Mouse (Mus musculus): ENCODE measurements around the gene Rhod. TPM values are rescaled to one million over a fixed set of nuclear protein-coding genes. Genes with fewer than 3 reads are reported as not detected.
"Not testable (repeated sequence)": the region's sequence is repeated elsewhere in the genome, so short reads cannot be mapped to it uniquely, and the experiment has no call there.

Gene Rhod
- polyA plus RNA-seq, 1 experiment from 2014 or later: 31.8 TPM

DNA sequence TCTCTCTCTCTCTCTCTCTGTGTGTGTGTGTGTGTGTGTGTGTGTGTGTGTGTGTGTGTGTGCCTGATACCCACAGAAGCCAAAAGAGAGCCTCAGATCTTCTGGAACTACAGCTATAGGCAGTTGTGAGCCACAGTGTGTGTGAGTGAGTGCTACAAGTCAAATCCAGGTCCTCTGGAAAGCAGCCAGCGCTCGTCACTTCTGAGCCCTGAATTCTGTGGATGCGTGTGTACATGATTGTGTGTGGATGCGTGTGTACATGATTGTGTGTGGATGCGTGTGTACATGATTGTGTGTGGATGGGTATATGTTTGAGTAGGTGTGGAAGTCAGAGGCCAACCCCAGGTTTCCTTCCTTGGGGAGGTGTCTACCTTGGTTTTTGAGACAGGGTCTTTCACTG is 34.3 kb upstream of the Rhod start:
- no peaks in the 10 kb centered on the region for H3K9me3 ChIP-seq
- H3K4me1 ChIP-seq: peaks cover 20% of the 10 kb centered on the region
- no peak overlapping the region for H3K27ac ChIP-seq (replicated peaks)
- H3K4me3 ChIP-seq: no peak overlapping the region
- WGBS: 91% methylated on average over 5 of the region's 5 CpGs
- DNase-seq (ENCODE audit: low spot score): no peak
- peaks cover 46% of the 10 kb centered on the region for H3K27me3 ChIP-seq (replicated peaks; ENCODE audit: low read depth, poor library complexity, severe bottlenecking)
- H3K36me3 ChIP-seq (replicated peaks): no peaks in the 10 kb centered on the region

DNA sequence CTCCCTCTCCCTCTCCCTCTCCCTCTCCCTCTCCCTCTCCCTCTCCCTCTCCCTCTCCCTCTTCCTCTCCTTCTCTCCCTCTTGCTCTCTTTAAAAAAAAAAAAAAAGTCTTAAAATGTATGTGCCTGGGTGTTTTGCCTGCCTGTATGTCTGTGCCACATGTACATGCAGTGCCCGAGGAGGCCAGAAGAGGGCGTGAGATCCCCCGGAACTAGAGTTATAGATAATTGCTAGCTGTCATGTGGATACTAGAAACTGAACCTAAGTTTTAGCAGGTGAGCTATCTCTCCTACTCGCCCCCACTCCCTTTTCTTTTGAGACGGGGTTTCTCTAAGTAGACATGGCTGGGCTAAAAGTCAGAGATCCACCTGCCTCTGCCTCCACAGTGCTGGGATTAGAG is 29.1 kb upstream of the Rhod start:
- no peak overlapping the region for H3K27ac ChIP-seq (replicated peaks)
- 37% methylated on average over 5 of the region's 5 CpGs for WGBS
- no peaks in the 10 kb centered on the region for H3K36me3 ChIP-seq (replicated peaks)
- H3K4me1 ChIP-seq: peaks cover 14% of the 10 kb centered on the region; the same call in 1 of the 2 replicates
- DNase-seq (ENCODE audit: low spot score): peak; percentile 37
- no peaks in the 10 kb centered on the region for H3K9me3 ChIP-seq
- no peak overlapping the region for H3K4me3 ChIP-seq
- no peaks in the 10 kb centered on the region for H3K27me3 ChIP-seq (replicated peaks; ENCODE audit: low read depth, poor library complexity, severe bottlenecking)

DNA sequence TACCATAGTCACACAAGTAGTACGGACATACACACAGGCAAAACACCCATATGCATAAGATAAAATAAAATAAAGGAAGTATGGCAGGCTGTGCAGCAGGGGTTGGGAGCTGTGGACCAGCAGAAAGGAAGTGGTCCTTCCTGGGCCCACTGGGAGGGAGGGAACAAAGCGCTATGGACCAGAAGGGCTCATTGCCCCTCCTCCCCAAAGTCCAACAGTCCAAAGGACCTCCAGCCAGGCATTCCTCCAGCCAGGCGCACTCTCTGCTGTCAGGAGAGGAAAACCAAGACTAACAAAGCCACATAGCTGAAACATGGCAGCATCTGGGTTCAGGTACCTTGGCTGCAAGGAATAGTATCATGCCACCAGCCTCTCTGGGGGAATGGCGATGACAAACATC is 25.4 kb upstream of the Rhod start:
- DNase-seq (ENCODE audit: low spot score): no peak
- H3K4me1 ChIP-seq: peaks cover 14% of the 10 kb centered on the region; the same call in 1 of the 2 replicates
- H3K4me3 ChIP-seq: no peak overlapping the region
- no peaks in the 10 kb centered on the region for H3K27me3 ChIP-seq (replicated peaks; ENCODE audit: low read depth, poor library complexity, severe bottlenecking)
- no peak overlapping the region for H3K27ac ChIP-seq (replicated peaks)
- H3K36me3 ChIP-seq (replicated peaks): no peaks in the 10 kb centered on the region
- 88% methylated on average over 4 of the region's 4 CpGs for WGBS
- no peaks in the 10 kb centered on the region for H3K9me3 ChIP-seq

DNA sequence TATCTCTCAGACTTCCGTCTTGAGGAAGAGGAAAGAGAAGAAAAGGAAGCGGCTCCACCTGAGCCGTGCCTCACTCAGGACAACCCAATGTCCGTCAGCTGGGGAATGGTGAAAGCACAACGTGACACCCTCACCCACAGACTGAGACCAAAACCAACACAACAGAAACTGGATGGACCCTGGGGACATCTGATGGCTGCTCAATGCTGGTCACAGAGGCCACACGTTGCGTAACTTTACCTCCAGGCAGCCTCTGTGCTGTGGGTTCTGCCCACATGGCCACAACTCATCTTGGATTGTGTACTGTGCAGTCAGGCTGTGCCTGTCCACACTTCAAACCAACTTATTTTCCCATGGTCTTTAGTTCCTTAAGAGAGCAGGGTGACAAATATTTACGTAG is 22.7 kb upstream of the Rhod start:
- Histone ChIP-seq H3K27ac (replicated peaks) (no peak overlapping the region), H3K36me3 (replicated peaks) (no peaks in the 10 kb centered on the region), H3K9me3 (no peaks in the 10 kb centered on the region), H3K27me3 (replicated peaks; ENCODE audit: low read depth, poor library complexity, severe bottlenecking) (no peaks in the 10 kb centered on the region), H3K4me3 (no peak overlapping the region), H3K4me1 (peaks cover 9% of the 10 kb centered on the region; the same call in 1 of the 2 replicates)
- DNase-seq (ENCODE audit: low spot score): no peak
- WGBS: 89% methylated on average over 8 of the region's 8 CpGs

DNA sequence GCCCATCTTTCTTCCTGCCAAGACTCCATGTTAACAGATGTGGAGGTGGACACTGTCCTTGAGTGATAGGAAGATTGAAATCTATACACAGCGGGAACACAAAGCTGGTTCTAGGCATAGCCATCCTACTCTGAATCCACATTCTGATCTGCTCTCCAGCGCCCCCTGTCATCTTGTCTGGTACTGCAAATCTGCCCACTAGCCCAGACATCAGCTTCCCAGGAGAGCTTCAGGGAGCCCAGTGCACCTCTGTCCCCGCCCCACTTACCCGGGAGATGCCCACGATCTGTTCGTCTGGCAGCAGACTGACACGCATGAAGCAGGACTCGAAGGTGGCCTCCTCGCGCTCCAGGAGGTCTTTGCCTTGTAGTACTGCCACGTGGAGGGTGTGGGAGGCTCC is 17.0 kb upstream of the Rhod start:
- Histone ChIP-seq H3K36me3 (replicated peaks) (no peaks in the 10 kb centered on the region), H3K9me3 (no peaks in the 10 kb centered on the region), H3K4me3 (peak overlapping the region; percentile 8; the same call in 1 of the 2 replicates), H3K4me1 (peaks cover 45% of the 10 kb centered on the region), H3K27me3 (replicated peaks; ENCODE audit: low read depth, poor library complexity, severe bottlenecking) (no peaks in the 10 kb centered on the region), H3K27ac (replicated peaks) (no peak overlapping the region)
- peak; percentile 68 for DNase-seq (ENCODE audit: low spot score)
- 18% methylated on average over 11 of the region's 11 CpGs for WGBS

DNA sequence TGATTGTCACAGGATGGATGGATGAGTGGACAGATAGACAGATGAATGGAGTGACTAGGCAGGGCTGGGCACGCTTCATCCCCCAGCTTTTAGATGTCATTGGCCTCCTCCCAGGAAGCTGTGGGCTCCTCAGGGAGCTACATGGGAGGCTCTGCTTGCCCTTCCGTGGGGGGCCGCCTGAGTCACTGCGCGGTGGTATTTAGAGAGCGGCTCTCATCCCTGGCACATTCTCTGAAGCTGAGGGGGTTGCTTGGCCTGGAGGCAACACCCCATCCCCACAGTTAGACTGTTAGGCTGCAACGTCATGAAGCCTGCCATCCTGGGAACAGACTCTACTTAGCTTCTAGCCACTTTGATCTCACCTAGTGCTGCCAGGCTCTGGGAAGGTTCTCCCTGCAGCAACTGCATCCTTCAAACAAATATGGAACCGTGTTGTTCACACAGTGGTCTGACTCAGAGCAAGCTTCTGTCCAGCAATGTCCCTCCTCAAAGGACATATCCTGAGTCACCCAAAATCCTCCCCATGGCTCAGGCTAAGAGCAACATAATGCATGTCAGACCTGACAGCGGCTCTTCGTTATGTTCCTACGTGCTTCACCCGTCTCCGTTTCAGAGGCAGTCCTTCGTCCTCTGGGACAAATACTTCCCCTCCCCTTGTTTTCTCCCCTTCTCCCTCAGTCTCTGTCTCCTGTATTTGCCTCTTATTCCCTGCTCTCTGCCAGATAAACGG is 16.0 kb upstream of the Rhod start:
- H3K27ac ChIP-seq (replicated peaks): 0 out of 2 replicates have a peak overlapping the region, but pooled peaks have one; percentile 40
- no peaks in the 10 kb centered on the region for H3K27me3 ChIP-seq (replicated peaks; ENCODE audit: low read depth, poor library complexity, severe bottlenecking)
- no peak for DNase-seq (ENCODE audit: low spot score)
- H3K4me1 ChIP-seq: peaks cover 50% of the 10 kb centered on the region
- no peaks in the 10 kb centered on the region for H3K9me3 ChIP-seq
- no peaks in the 10 kb centered on the region for H3K36me3 ChIP-seq (replicated peaks)
- H3K4me3 ChIP-seq: no peak overlapping the region
- 85% methylated on average over 15 of the region's 15 CpGs for WGBS

DNA sequence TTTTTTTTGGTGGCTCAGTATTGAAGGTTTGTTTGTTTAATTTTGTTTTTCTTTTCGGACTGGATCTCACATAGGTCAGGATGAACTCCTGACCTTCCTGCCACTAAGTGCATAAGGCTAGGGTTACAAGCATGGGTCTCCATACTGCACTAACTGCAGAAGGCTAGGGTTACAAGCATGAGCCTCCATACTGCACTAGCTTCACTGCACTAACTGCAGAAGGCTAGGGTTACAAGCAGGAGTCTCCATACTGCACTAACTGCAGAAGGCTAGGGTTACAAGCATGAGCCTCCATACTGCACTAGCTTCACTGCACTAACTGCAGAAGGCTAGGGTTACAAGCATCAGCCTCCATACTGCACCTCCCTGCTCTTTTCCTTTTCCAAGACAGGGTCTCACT is 14.8 kb upstream of the Rhod start:
- not testable (repeated sequence) for H3K36me3 ChIP-seq (replicated peaks); DNase-seq (ENCODE audit: low spot score); H3K27me3 ChIP-seq (replicated peaks; ENCODE audit: low read depth, poor library complexity, severe bottlenecking); H3K9me3 ChIP-seq; H3K4me3 ChIP-seq
- WGBS: 24% methylated on average over 1 of the region's 1 CpGs
- peaks cover 50% of the 10 kb centered on the region for H3K4me1 ChIP-seq
- H3K27ac ChIP-seq (replicated peaks): peak overlapping the region; percentile 72

DNA sequence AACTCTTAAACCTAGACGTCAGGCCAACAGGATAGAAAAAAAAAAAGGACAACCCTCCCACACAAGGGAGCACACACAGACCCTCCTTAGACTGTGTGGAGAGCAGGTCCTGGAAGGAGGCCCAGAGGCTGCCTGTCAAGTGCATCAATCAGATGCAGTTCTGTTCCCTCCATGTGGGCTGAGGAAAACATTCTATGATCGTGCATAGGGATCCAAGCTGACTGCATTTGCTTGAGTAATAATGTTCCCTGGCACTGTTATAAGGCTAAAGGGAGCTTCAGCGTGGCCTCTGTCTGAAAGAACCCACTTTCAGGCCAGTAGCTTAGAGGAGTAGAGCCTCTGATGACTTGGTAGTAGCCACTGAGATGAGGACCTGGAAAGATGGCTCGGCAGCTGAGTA is 13.3 kb upstream of the Rhod start:
- 50% methylated on average over 4 of the region's 4 CpGs for WGBS
- H3K4me3 ChIP-seq: no peak overlapping the region
- H3K9me3 ChIP-seq: no peaks in the 10 kb centered on the region
- H3K27ac ChIP-seq (replicated peaks): no peak overlapping the region
- no peak for DNase-seq (ENCODE audit: low spot score)
- H3K27me3 ChIP-seq (replicated peaks; ENCODE audit: low read depth, poor library complexity, severe bottlenecking): no peaks in the 10 kb centered on the region
- H3K4me1 ChIP-seq: peaks cover 53% of the 10 kb centered on the region
- H3K36me3 ChIP-seq (replicated peaks): no peaks in the 10 kb centered on the region; the same call in 1 of the 2 replicates

DNA sequence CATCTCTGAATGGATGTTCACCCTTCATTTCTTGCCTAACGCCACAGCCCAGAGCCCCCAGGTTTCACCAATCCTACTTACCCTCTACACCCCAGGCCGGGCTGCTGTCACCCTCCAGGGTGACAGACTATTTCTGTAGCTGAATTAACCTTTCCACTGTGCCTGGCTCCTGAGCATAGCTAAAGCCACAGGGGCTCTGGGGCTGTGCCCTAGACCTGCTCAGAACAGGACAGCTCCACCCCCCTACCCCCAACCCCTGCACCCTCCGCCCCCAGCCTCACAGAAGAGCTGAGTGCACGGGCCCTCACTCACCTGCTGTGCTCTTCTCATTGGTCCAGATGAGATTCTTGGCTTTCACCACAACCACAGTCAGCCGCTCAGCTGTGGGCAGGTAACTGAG is 12.7 kb upstream of the Rhod start:
- Histone ChIP-seq H3K27me3 (replicated peaks; ENCODE audit: low read depth, poor library complexity, severe bottlenecking) (no peaks in the 10 kb centered on the region), H3K4me1 (peaks cover 53% of the 10 kb centered on the region), H3K4me3 (no peak overlapping the region), H3K36me3 (replicated peaks) (no peaks in the 10 kb centered on the region; the same call in 1 of the 2 replicates), H3K9me3 (no peaks in the 10 kb centered on the region), H3K27ac (replicated peaks) (0 out of 2 replicates have a peak overlapping the region, but pooled peaks have one; percentile 27)
- no peak for DNase-seq (ENCODE audit: low spot score)
- WGBS: 19% methylated on average over 5 of the region's 5 CpGs

DNA sequence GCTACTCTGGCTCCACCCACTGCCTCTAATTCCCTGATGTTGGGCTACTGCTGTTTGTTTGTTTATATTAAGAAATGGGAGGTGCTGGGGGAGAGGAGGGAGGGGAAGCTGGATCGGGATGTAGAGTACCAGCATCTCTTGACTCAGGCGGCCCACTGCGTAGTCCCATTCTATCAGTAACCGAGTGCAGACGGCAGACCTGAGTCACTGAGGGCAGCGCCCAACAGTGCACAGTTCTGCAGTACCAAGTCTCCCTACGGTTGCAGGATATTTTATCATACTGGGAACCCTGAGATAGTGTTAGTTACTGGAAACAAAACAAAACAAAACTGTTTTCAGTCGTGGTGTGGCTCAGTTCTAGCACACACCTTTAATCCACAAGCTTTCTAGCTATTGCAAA is 11.9 kb upstream of the Rhod start:
- no peaks in the 10 kb centered on the region for H3K27me3 ChIP-seq (replicated peaks; ENCODE audit: low read depth, poor library complexity, severe bottlenecking)
- H3K4me3 ChIP-seq: no peak overlapping the region
- H3K9me3 ChIP-seq: no peaks in the 10 kb centered on the region
- WGBS: 54% methylated on average over 8 of the region's 8 CpGs
- H3K27ac ChIP-seq (replicated peaks): no peak overlapping the region
- H3K4me1 ChIP-seq: peaks cover 45% of the 10 kb centered on the region
- no peak for DNase-seq (ENCODE audit: low spot score)
- no peaks in the 10 kb centered on the region; the same call in 1 of the 2 replicates for H3K36me3 ChIP-seq (replicated peaks)

DNA sequence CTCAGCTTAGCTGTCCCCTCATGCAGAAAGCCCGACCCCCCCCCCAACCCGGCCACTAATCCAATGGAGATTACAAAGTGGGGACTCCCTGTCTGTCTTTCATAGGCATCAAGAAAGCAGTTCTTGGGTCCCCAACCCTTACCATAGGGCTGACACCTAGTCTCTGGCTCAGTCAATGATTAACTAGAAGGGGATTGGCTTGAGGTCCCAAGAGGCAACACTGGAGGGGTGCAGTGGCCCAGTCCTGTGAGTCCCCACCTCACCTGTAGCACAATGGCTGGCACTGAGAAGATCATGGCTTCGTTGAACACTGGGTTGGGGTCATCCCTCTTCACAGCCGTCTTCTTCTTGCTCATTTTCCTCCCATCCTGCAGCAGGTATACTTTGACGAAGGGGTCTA is 11.4 kb upstream of the Rhod start:
- Histone ChIP-seq H3K27me3 (replicated peaks; ENCODE audit: low read depth, poor library complexity, severe bottlenecking) (no peaks in the 10 kb centered on the region), H3K4me3 (no peak overlapping the region), H3K27ac (replicated peaks) (no peak overlapping the region), H3K9me3 (no peaks in the 10 kb centered on the region), H3K4me1 (peaks cover 44% of the 10 kb centered on the region), H3K36me3 (replicated peaks) (no peaks in the 10 kb centered on the region; the same call in 1 of the 2 replicates)
- WGBS: 55% methylated on average over 5 of the region's 5 CpGs
- DNase-seq (ENCODE audit: low spot score): no peak

DNA sequence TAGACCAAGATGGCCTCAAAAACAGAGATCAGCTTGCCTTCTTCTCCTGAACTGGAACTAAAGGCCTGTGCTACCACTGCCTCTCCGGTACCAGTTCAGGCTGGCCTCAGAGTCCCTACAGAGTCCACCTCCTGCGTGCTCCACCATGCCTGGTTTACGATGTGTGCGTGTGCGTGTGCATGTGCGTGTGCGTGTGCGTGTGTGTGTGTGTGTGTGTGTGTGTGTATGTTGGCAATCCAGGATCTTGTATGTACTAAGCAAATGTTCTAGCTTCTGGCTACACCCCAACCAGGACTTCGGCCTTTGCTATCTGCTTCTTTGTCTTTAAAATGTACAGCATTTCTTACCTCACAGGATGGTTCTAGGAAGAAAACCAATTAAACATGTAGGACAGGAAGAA is 10.0 kb upstream of the Rhod start:
- H3K4me1 ChIP-seq: peaks cover 34% of the 10 kb centered on the region
- H3K27me3 ChIP-seq (replicated peaks; ENCODE audit: low read depth, poor library complexity, severe bottlenecking): no peaks in the 10 kb centered on the region
- no peaks in the 10 kb centered on the region; the same call in 1 of the 2 replicates for H3K36me3 ChIP-seq (replicated peaks)
- no peak overlapping the region for H3K27ac ChIP-seq (replicated peaks)
- no peaks in the 10 kb centered on the region for H3K9me3 ChIP-seq
- WGBS: 90% methylated on average over 9 of the region's 9 CpGs
- no peak overlapping the region for H3K4me3 ChIP-seq
- no peak for DNase-seq (ENCODE audit: low spot score)

DNA sequence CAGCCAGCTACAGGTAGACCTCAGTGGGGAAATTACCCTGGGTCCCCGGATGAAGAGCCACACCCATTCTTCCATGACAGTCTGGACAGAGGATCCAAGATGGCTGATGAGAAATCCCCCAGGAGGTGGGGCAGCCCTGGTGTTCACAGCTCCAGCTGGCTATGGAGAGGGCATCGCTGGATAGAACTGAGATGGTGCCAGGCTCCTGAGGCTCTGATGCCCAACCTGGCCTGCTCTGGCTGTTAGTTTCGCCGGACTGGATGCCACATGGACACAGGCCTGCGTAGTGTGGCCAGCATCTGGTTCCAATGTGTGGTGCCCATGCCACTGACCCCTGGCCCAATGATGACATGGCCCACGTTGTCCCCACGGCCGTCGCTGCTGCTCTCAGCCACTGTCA is 8.2 kb upstream of the Rhod start:
- DNase-seq (ENCODE audit: low spot score): no peak
- H3K27ac ChIP-seq (replicated peaks): no peak overlapping the region
- H3K9me3 ChIP-seq: no peaks in the 10 kb centered on the region
- WGBS: 86% methylated on average over 9 of the region's 9 CpGs
- no peak overlapping the region for H3K4me3 ChIP-seq
- H3K4me1 ChIP-seq: peaks cover 22% of the 10 kb centered on the region
- no peaks in the 10 kb centered on the region for H3K27me3 ChIP-seq (replicated peaks; ENCODE audit: low read depth, poor library complexity, severe bottlenecking)
- no peaks in the 10 kb centered on the region; the same call in 1 of the 2 replicates for H3K36me3 ChIP-seq (replicated peaks)
